Mouse (Mus musculus) brain, embryonic 14.5 days (tissue): ENCODE measurements around the gene Zfp618. TPM values are rescaled to one million over a fixed set of nuclear protein-coding genes. Genes with fewer than 3 reads are reported as not detected.

ENCODE experiments used
- DNase-seq: peaks from one replicate; pipeline ENCODE4 v3.0.0-alpha.2; 2011; ENCODE audit warnings: low read depth
- CTCF ChIP-seq: fragments of 200-500 bp; IDR thresholded peaks from 2 replicates; pipeline ENCODE4 v1.5.1; 2012; ENCODE audit warnings: inconsistent platforms, mild to moderate bottlenecking, moderate library complexity, borderline replicate concordance; ENCODE audit not compliant: insufficient read depth, insufficient read length; ENCODE audit errors: extremely low read depth
- POLR2A ChIP-seq: fragments of 200-500 bp; IDR thresholded peaks from 2 replicates; pipeline ENCODE4 v1.6.1; 2012; ENCODE audit warnings: mild to moderate bottlenecking, inconsistent platforms, borderline replicate concordance; ENCODE audit not compliant: poor library complexity, insufficient read depth, insufficient read length, severe bottlenecking; ENCODE audit errors: extremely low read depth
- polyA plus RNA-seq: library from polyadenylated mRNA; depleted of rRNA; stranded (reverse); fragments of >200 nt; gene quantifications from 2 replicates; pipeline ENCODE4 v1.2.3, GENCODE M21; 2012

Gene Zfp618
- polyA plus RNA-seq, 1 experiment: 39.7 TPM

- TF ChIP-seq CTCF: no peak
- no peak for TF ChIP-seq POLR2A
- no peak for DNase-seq
Measured at GRCm38 (mm10) chr4:63060358-63060757, 95.0 kb downstream of the Zfp618 start.

DNA sequence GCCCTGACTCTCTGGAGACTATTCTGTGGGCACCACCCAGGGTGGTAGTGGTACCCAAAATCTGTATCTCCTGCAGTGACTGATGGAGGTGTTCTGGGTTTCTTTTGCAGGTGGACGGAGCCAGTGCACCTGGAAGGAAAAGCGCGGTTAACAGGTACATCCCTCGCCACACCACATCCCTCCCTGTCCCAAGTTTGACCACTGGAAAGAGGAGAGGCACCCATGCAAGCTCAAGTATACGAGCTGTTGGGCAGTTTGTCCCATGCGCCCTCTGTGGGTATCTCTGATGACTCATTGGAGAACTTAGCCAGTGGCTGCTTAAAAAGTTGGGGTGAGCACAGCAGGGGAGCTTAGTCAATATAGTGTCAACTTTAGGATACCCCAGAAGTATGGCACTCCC lies 96.0 kb downstream of the Zfp618 start:
- TF ChIP-seq POLR2A: no peak
- TF ChIP-seq CTCF: no peak
- DNase-seq: no peak

- no peak for TF ChIP-seq POLR2A
- TF ChIP-seq CTCF: no peak
- no peak for DNase-seq
Measured at GRCm38 (mm10) chr4:63063360-63063759, 98.0 kb downstream of the Zfp618 start.

- TF ChIP-seq POLR2A (no peak), CTCF (no peak)
- no peak for DNase-seq
Measured at GRCm38 (mm10) chr4:63064911-63065310, 99.5 kb downstream of the Zfp618 start.

- no peak for DNase-seq
- TF ChIP-seq CTCF: no peak
- TF ChIP-seq POLR2A: no peak
Measured at GRCm38 (mm10) chr4:63066796-63067195, 101.4 kb downstream of the Zfp618 start.

GRCm38 (mm10) chr4:63067822-63068221 lies 102.4 kb downstream of the Zfp618 start:
- no peak for TF ChIP-seq CTCF
- TF ChIP-seq POLR2A: no peak
- DNase-seq: no peak

GRCm38 (mm10) chr4:63068499-63069175 lies 103.3 kb downstream of the Zfp618 start:
- DNase-seq: no peak
- TF ChIP-seq CTCF: no peak
- no peak for TF ChIP-seq POLR2A

DNA sequence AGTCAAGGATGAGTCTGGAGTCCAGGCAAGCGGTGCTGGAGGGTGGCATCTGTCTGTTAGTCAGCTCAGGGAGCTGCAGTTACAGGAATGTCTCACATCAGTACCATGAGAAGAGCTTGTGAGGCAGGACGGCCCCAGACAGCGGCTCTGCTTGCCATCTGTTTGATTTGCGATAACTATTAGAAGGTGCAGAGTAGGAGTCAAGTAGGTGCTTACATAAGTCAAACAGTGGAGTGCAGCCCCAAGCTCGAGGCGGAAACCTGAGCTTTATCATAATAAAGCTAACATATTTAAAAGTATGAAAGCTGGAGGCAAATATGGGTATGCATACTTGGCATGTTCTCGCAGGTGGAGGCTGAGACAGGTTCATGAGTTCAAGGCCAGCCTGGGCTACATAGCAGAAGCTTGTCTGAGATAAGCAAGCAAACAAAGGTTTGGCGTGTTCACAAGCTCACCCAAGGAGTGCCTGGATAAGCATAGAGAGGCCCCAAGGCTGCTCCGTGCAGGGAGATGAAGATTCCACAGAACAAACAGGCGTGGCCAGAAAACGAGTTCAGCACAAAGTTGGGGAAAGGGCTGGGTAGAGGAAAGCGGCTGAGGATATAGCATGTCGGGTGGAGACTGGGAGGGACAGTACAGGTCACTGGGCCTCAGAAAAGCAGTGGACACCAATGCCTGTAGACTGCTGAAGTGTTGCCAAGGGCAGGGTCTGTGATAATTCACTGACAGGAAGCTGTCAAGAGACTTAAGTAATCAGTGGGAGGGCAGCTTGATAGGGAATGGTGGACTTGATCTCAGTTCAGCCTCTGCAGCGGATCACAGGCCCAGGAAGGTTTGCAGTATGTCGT lies 106.3 kb downstream of the Zfp618 start:
- no peak for DNase-seq
- TF ChIP-seq CTCF: no peak
- no peak for TF ChIP-seq POLR2A

DNA sequence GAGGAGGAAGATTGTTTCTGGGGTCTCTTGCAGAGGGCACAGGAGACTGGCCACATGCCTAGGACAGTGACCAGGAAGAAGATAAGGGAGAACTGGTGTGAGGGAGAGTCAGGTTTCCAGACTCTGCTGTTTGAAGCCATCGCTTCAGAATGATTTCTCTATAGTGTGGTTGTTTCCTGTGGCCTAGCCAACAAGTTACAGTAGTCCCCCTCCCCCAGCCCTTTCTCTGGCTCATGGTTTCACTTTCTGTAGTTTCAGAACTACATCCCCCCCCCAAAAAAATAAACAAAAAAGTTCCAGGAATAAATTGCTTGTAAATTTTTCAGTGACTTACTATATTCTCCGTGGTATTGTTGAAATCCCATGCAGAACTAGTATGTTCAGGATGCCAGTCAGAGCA lies 107.8 kb downstream of the Zfp618 start:
- TF ChIP-seq CTCF: no peak
- no peak for TF ChIP-seq POLR2A
- no peak for DNase-seq

DNA sequence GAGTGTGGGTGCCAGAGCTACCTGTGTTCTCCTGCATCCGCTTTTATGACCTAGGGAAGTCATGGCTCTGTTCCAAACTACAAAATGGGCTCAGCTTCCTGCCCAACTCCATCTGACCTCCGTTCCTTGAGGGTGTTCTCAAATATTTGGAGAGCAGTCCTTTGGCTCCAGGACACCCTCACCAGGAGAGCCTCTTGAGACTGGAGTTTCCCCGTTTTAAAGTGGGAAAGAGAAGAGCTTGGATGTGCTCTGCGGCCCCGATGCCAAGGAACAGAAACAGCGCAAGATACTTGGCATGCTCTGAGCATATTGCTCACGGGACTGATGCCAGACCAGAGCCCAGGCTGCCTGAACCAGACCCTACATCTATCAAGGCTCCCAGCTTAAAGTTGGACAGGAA lies 113.8 kb downstream of the Zfp618 start:
- TF ChIP-seq POLR2A: no peak
- TF ChIP-seq CTCF: no peak
- DNase-seq: peak; percentile 53

DNA sequence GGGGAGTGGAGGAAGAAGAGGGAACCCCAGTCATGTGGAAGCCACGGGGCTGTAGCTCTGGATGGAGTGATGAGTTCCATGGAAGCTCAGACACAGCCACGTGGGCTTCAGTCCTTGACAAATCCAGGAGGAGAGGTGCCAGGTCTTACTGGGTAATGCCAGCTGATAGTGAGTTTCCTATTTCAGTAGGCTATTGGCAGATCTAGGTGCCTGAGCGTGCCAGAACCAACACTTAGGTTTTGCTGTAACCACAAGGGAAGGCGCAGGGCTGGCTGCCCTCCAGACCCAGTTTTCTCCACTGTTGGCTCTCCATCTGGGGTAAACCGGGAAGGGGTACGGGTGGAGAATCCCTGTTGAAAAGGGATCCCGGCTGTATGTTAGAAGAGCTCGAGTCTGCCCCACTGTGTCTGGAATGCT lies 119.1 kb downstream of the Zfp618 start:
- no peak for TF ChIP-seq CTCF
- TF ChIP-seq POLR2A: no peak
- DNase-seq: peak; percentile 87

DNA sequence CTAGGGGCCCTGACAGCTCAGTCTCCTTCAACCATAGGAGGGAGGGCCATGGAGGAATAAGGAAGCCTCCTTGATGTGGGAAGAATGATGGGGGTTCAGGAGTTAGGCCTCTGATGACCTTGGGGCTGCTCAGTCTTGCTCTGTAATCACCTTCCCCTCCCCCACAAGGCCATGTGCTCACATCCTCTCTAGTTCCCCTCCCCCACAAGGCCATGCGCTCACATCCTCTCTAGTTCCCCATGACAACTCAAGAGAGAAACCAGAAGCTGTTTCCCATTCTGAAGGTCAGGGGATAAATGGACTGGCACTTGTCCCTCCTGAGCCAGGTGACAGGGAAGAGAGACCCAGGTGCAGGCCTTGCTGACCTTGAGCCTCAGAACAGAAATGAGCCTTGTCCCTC lies 124.1 kb downstream of the Zfp618 start:
- no peak for TF ChIP-seq CTCF
- TF ChIP-seq POLR2A: no peak
- no peak for DNase-seq

DNA sequence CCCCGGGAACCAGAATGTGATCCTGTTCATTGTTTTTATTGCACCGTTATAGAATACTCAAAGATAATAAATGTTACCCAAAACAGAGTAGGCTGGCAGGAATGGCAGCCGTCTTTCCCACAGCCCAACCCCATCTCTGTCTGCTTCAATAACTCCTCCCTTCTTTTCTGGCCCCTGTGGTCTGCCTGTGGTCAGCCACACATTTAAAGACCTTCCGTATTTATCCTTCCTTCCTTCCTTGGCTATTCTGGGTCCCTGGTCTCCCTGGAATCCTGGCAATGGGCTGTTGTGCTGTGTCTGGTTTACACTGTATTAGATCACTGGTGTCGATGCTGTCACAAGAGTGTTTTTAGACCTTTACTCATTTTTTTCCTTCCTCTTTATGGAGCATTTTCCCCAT lies 125.8 kb downstream of the Zfp618 start:
- TF ChIP-seq CTCF (no peak), POLR2A (no peak)
- DNase-seq: no peak
